Mouse (Mus musculus) bone marrow, adult 2 months (tissue): ENCODE results near the gene Fam163a. TPM values are rescaled to one million over a fixed set of nuclear protein-coding genes. Genes with fewer than 3 reads are reported as not detected.

Experiments used
- H3K27ac ChIP-seq: fragments of 200-500 bp; 2 replicates; pipeline ENCODE4 v1.5.1; 2012; ENCODE audit warnings: low read depth, mild to moderate bottlenecking, control low read depth, inconsistent platforms, low read length; ENCODE audit not compliant: control insufficient read depth, poor library complexity, insufficient read depth
- H3K4me1 ChIP-seq: fragments of 200-500 bp; 2 replicates; pipeline ENCODE4 v1.6.1; 2011; ENCODE audit warnings: low read length; ENCODE audit not compliant: control insufficient read depth, insufficient read depth
- H3K4me3 ChIP-seq: fragments of 200-500 bp; replicated peaks from 2 replicates; pipeline ENCODE3; 2011; ENCODE audit warnings: mild to moderate bottlenecking, low read depth, low read length, control low read depth; ENCODE audit not compliant: control insufficient read depth
- CTCF ChIP-seq: fragments of 200-500 bp; IDR thresholded peaks from 2 replicates; pipeline ENCODE4 v1.5.1; 2011; ENCODE audit warnings: low read length, control low read depth; ENCODE audit not compliant: control insufficient read depth, insufficient read depth
- POLR2A ChIP-seq: fragments of 200-500 bp; IDR thresholded peaks from 2 replicates; pipeline ENCODE4 v1.6.1; 2011; ENCODE audit warnings: low read depth, mild to moderate bottlenecking, control low read depth, low read length, borderline replicate concordance; ENCODE audit not compliant: control insufficient read depth
- WGBS: fragments of 180-500 bp; shearing (Covaris S2); methylation state at CpG from one replicate; pipeline ENCODE4 v1.1.7; 2018; 5-methylcytosine and 5-hydroxymethylcytosine counted together
- polyA plus RNA-seq: library from polyadenylated mRNA; stranded (reverse); fragments of >200 nt; gene quantifications from 2 replicates; pipeline ENCODE4 v1.2.4, GENCODE M21; 2011; ENCODE audit warnings: low replicate concordance; ENCODE audit not compliant: missing spikeins, insufficient read depth, insufficient read length

The Fam163a gene
- polyA plus RNA-seq, 1 experiment = not detected

GRCm38 (mm10) chr1:156111728-156112127 lies 93.1 kb downstream of the Fam163a start:
- H3K27ac ChIP-seq = no peak overlapping the region
- TF ChIP-seq CTCF (no peak), POLR2A (no peak)
- H3K4me1 ChIP-seq = no peaks in the 10 kb centered on the region
- no peak overlapping the region for H3K4me3 ChIP-seq
- 84% methylated on average over 12 of the region's 12 CpGs for WGBS

DNA sequence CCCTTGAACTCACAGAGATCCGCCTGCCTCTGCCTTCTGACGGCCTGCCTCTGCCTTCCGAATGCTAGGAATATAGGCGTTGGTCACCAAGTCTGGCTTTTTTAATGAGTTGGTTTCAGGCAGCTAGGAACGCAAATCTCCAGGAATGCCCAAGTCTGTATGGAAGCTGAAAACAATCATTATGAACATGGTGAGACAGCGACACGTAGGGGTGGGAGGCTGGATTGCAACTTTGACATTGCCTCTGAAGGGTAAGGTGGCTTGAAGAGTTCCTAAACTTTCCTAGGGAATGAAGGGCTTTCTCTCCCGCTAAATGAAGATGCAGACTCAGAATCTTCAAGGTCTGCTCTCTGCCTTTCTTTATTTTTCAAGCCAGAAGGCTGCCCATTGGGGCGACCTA lies 93.7 kb downstream of the Fam163a start:
- H3K4me1 ChIP-seq = no peaks in the 10 kb centered on the region
- H3K27ac ChIP-seq = no peak overlapping the region
- H3K4me3 ChIP-seq = no peak overlapping the region
- TF ChIP-seq CTCF (no peak), POLR2A (no peak)
- 86% methylated on average over 9 of the region's 9 CpGs for WGBS

- TF ChIP-seq POLR2A (no peak), CTCF (no peak)
- Histone ChIP-seq H3K4me3 (no peak overlapping the region), H3K4me1 (no peaks in the 10 kb centered on the region), H3K27ac (no peak overlapping the region)
- WGBS = 5% methylated on average over 10 of the region's 10 CpGs
These were observed 96.4 kb downstream of the Fam163a start for GRCm38 (mm10) chr1:156108400-156108799.

DNA sequence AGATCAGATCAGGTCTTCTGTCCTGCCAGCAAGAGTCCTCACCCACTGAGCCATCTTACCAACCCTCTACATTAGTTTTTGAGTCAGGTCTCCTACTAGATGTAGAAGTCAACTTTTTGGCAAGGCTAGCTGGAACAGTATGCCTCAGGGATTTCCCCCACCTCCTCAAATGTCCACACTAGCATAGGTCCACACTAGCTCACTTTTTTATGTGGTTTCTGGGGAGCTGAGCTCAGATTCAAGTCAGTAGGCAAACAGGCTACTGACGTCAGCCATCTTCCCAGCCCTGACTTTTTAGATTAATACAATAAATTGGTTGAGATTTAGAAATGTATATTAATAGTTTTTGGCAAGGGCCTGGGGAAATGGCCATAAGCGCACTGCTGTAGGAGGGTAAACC lies 97.4 kb downstream of the Fam163a start:
- 78% methylated on average over 2 of the region's 2 CpGs for WGBS

GRCm38 (mm10) chr1:156105381-156105780 lies 99.4 kb downstream of the Fam163a start:
- no peak overlapping the region for H3K4me3 ChIP-seq
- TF ChIP-seq POLR2A = no peak
- TF ChIP-seq CTCF = no peak
- no peaks in the 10 kb centered on the region for H3K4me1 ChIP-seq
- 87% methylated on average over 2 of the region's 2 CpGs for WGBS
- H3K27ac ChIP-seq = no peak overlapping the region

More for the DNA sequence above, 97.4 kb downstream of the Fam163a start:
- no peak overlapping the region for H3K4me3 ChIP-seq
- TF ChIP-seq POLR2A = no peak
- no peak for TF ChIP-seq CTCF
- H3K4me1 ChIP-seq = no peaks in the 10 kb centered on the region
- no peak overlapping the region for H3K27ac ChIP-seq

DNA sequence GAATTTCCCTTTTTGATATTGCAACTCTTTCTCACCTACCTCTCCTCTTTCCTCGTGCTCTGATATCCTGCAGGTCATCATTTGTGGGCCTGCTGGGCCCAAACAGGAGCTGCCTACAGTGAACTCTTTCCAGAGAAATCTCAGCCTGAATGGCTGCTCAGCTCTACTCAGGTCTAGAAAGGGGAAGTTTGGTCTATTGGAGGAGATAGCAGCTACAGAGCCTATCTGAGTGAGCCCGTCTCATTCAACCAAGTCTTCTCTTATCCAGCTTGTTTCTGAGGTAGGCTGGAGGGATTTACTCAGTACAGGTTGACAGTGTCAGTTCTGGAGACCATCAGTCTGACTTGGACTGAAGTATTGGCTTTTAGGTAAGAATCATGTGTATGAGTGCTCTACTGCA lies 101.1 kb downstream of the Fam163a start:
- H3K27ac ChIP-seq = no peak overlapping the region
- H3K4me3 ChIP-seq = no peak overlapping the region
- 50% methylated on average over 2 of the region's 2 CpGs for WGBS
- TF ChIP-seq POLR2A (no peak), CTCF (no peak)
- H3K4me1 ChIP-seq = no peaks in the 10 kb centered on the region

- Histone ChIP-seq H3K4me1 (no peaks in the 10 kb centered on the region), H3K4me3 (no peak overlapping the region), H3K27ac (no peak overlapping the region)
- 28% methylated on average over 4 of the region's 4 CpGs for WGBS
- no peak for TF ChIP-seq POLR2A
- no peak for TF ChIP-seq CTCF
These were observed 113.0 kb downstream of the Fam163a start for GRCm38 (mm10) chr1:156091811-156092210.

DNA sequence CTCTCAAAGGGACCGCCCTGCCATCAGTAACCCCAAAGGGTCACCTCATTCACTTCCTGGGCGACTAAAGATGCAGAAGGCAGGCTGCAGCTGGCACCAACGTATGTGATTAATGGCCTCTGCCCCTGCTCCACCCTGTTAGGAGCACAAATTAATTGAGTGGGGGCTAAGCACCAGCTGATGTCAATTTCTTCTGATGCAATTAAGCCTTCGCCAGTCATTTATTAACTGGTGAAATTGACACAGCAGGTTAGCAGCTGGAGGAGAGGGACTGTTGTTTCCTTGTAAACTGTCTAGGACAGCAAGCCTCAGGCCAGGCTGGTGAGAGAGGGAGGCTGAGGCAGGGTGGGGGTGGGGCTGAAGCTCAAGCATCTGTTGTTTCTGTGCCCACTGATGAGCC lies 114.8 kb downstream of the Fam163a start:
- Histone ChIP-seq H3K4me1 (no peaks in the 10 kb centered on the region), H3K27ac (no peak overlapping the region), H3K4me3 (no peak overlapping the region)
- no peak for TF ChIP-seq CTCF
- TF ChIP-seq POLR2A = no peak
- 80% methylated on average over 4 of the region's 4 CpGs for WGBS

DNA sequence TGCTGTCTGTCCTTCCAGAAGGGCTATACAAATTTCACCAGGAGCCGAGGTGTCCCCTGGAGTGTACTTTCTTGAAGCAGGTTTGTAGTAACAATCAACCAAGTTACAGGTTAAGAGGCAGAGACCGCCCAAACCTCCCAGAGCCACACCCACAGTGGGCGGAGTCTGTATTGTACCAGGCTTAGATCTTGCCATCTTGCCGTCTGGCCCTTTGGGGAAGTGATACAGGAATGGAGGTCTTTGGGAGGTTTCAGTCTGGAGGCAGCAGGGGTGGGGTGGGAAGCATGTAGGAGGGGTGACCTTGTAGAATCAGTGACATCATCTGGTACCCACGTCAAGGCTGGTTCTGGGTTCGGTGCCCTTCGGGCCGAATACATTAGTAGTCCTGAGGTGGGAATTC lies 115.3 kb downstream of the Fam163a start:
- WGBS = 76% methylated on average over 8 of the region's 8 CpGs
- TF ChIP-seq CTCF = no peak
- no peak for TF ChIP-seq POLR2A
- no peak overlapping the region for H3K4me3 ChIP-seq
- H3K27ac ChIP-seq = no peak overlapping the region
- no peaks in the 10 kb centered on the region for H3K4me1 ChIP-seq
